Mouse (Mus musculus): ENCODE measurements around the gene Grm8.

- no peak for TF ChIP-seq CTCF (IDR thresholded peaks at IDR 0.05; ENCODE audit: borderline replicate concordance, insufficient read depth, low read length)
- TF ChIP-seq POLR2A (IDR thresholded peaks at IDR 0.05; ENCODE audit: low read depth, low read length): no peak
Observed at GRCm38 (mm10) chr6:27340131-27340530, 794.8 kb downstream of the Grm8 start.

All from embryonic fibroblast, embryonic 13.5 days (primary cell).